Mouse (Mus musculus): Measurements from ENCODE around the gene Maf.

The Maf gene

GRCm38 (mm10) chr8:115707731-115708590 lies at the start of gene Maf:
Maf (minus strand) TSS chr8:115707794.
- peak; percentile 59 for DNase-seq (ENCODE audit: low spot score)

GRCm38 (mm10) chr8:115756965-115757364 lies 49.4 kb upstream of the Maf start:
- DNase-seq (ENCODE audit: low spot score): no peak

GRCm38 (mm10) chr8:115756027-115756426 lies 48.4 kb upstream of the Maf start:
- no peak for DNase-seq (ENCODE audit: low spot score)

- DNase-seq (ENCODE audit: low spot score): no peak
Measured at GRCm38 (mm10) chr8:115754694-115755093, 47.1 kb upstream of the Maf start.

- no peak for DNase-seq (ENCODE audit: low spot score)
Measured at GRCm38 (mm10) chr8:115753801-115754200, 46.2 kb upstream of the Maf start.

GRCm38 (mm10) chr8:115747426-115747825 lies 39.8 kb upstream of the Maf start:
- DNase-seq (ENCODE audit: low spot score): no peak

- no peak for DNase-seq (ENCODE audit: low spot score)
Measured at GRCm38 (mm10) chr8:115745648-115746047, 38.1 kb upstream of the Maf start.

- no peak for DNase-seq (ENCODE audit: low spot score)
Measured at GRCm38 (mm10) chr8:115743441-115743840, 35.8 kb upstream of the Maf start.

- DNase-seq (ENCODE audit: low spot score): no peak
Measured at GRCm38 (mm10) chr8:115742646-115743045, 35.1 kb upstream of the Maf start.

- no peak for DNase-seq (ENCODE audit: low spot score)
Measured at GRCm38 (mm10) chr8:115741964-115742363, 34.4 kb upstream of the Maf start.

GRCm38 (mm10) chr8:115739756-115740155 lies 32.2 kb upstream of the Maf start:
- no peak for DNase-seq (ENCODE audit: low spot score)

GRCm38 (mm10) chr8:115732401-115732800 lies 24.8 kb upstream of the Maf start:
- no peak for DNase-seq (ENCODE audit: low spot score)

- DNase-seq (ENCODE audit: low spot score): no peak
Measured at GRCm38 (mm10) chr8:115726807-115727206, 19.2 kb upstream of the Maf start.

- DNase-seq (ENCODE audit: low spot score): no peak
Measured at GRCm38 (mm10) chr8:115726231-115726630, 18.6 kb upstream of the Maf start.

GRCm38 (mm10) chr8:115719126-115719525 lies 11.5 kb upstream of the Maf start:
- no peak for DNase-seq (ENCODE audit: low spot score)

GRCm38 (mm10) chr8:115718621-115719020 lies 11.0 kb upstream of the Maf start:
- DNase-seq (ENCODE audit: low spot score): no peak

GRCm38 (mm10) chr8:115715262-115715661 lies 7.7 kb upstream of the Maf start:
- no peak for DNase-seq (ENCODE audit: low spot score)

- DNase-seq (ENCODE audit: low spot score): no peak
Measured at GRCm38 (mm10) chr8:115711106-115711505, 3.5 kb upstream of the Maf start.

- no peak for DNase-seq (ENCODE audit: low spot score)
Measured at GRCm38 (mm10) chr8:115709931-115710330, 2.3 kb upstream of the Maf start.

GRCm38 (mm10) chr8:115708936-115709780 lies 1.6 kb upstream of the Maf start:
- peak; percentile 18 for DNase-seq (ENCODE audit: low spot score)

GRCm38 (mm10) chr8:115706861-115707730 lies 498 bp downstream of the Maf start:
- peak; percentile 26 for DNase-seq (ENCODE audit: low spot score)

GRCm38 (mm10) chr8:115706411-115706860 lies 1.2 kb downstream of the Maf start:
- DNase-seq (ENCODE audit: low spot score): no peak
